8 mouse cellular contexts compared by ENCODE assay signal in the genomic region with DNA sequence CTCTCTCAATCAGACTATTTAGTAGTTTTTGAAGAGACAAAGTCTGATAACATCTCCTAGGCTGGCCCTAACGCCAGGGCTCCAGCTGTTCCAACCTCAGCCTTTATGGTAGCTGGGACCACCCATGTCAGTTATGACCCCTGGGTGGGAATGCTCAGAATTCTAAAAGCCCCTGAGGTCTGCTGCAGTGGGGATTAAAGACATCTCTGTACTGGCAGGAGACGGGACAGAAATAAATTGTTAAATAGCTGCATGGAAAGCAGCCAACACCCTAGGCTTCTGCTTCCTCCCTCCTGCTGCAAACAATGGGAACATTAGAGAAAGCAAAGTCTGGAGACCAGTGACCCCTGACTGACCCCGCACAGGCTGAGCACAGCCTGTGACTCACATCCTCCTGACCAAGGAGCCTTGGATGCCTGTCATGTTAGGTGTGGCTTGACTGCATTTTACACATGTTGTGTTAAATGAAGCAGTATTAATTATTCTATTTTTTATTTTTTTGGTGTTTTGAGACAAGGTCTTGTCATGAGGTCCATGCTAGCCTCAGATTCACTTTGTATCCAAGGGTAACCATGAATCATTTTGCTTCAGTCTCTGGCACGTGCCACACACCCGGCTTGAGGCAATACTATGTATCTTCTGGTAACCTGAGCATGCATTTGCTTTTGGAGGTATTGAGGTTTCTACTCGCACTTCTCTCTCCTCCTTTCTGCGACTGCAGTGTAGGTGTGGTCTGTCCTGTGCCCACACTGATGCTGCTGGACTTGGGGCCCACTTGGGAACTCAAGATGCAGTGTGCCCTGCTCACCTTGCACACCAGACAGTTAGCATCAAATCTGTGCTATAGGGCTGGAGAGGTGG. TPM values are rescaled to one million over a fixed set of nuclear protein-coding genes. Genes with fewer than 3 reads are reported as not detected.
DNase-seq lines count a peak whose midpoint lies in the region; ATAC-seq and TF ChIP-seq lines count a peak whose summit lies in the region.

No protein-coding gene starts in this region.

- peak overlapping the region; percentile 63; the same call in 1 of the 2 replicates for H3K27ac ChIP-seq in embryonic facial prominence, embryonic 12.5 days
- peak overlapping the region; percentile 97 for H3K27ac ChIP-seq in heart, embryonic 12.5 days (ENCODE audit: poor library complexity, severe bottlenecking)
- H3K27ac ChIP-seq in kidney, embryonic 16.5 days (ENCODE audit: low read length), result peak overlapping the region; percentile 89
- H3K27ac ChIP-seq in small intestine, adult 2 months (ENCODE audit: insufficient read depth, low read depth, low read length), result peak overlapping the region; percentile 68

- peak; percentile 94 for ATAC-seq in Patski
- peak; percentile 89 for ATAC-seq in embryonic facial prominence, embryonic 12.5 days (ENCODE audit: insufficient number of reproducible peaks, insufficient read depth, low FRiP score, low TSS enrichment)
- ATAC-seq in heart, embryonic 12.5 days (ENCODE audit: insufficient number of reproducible peaks, low FRiP score), result peak; percentile 93
- ATAC-seq in kidney, embryonic 16.5 days (ENCODE audit: low FRiP score, low TSS enrichment), result peak; percentile 97

- in situ Hi-C loops in Patski (cut with MboI; ENCODE audit: low pct_unique_long_range_greater_than_20kb), result loop anchor here (25.0 kb wide), 1 partner anchor 824 kb away; no protein-coding TSS in a partner anchor

- DNase-seq in Patski (ENCODE audit: low read depth, low spot score), result peak; percentile 98
- peak; percentile 89 for DNase-seq in lung, postnatal 25 days (ENCODE audit: low spot score)
- DNase-seq in right cerebral cortex, adult 2 months (ENCODE audit: low spot score in 2 of 2), result no peak
- DNase-seq in left cerebral cortex, postnatal 25 days (ENCODE audit: low spot score in 2 of 2), result no peak

- H3K4me2 ChIP-seq in embryonic facial prominence, embryonic 12.5 days (replicated peaks), result no peak overlapping the region
- peak overlapping the region; percentile 34; the same call in 1 of the 2 replicates for H3K4me2 ChIP-seq in heart, embryonic 12.5 days
- H3K4me2 ChIP-seq in kidney, embryonic 16.5 days (replicated peaks; ENCODE audit: low read depth, low read length), result no peak overlapping the region

- no peak overlapping the region for H3K4me3 ChIP-seq in embryonic facial prominence, embryonic 12.5 days
- H3K4me3 ChIP-seq in heart, embryonic 12.5 days, result no peak overlapping the region
- no peak overlapping the region for H3K4me3 ChIP-seq in kidney, embryonic 16.5 days (ENCODE audit: low read length)
- no peak overlapping the region for H3K4me3 ChIP-seq in small intestine, adult 2 months (ENCODE audit: low read depth, low read length)

- no peak for TF ChIP-seq POLR2A in small intestine, adult 2 months (IDR thresholded peaks at IDR 0.05; ENCODE audit: low read depth, low read length)

- no peaks in the 10 kb centered on the region for H3K9me3 ChIP-seq in embryonic facial prominence, embryonic 12.5 days
- H3K9me3 ChIP-seq in heart, embryonic 12.5 days (replicated peaks), result peaks cover 8% of the 10 kb centered on the region
- H3K9me3 ChIP-seq in kidney, embryonic 16.5 days (ENCODE audit: low read length), result peaks cover 5% of the 10 kb centered on the region; the same call in 1 of the 2 replicates

- no peak for TF ChIP-seq CTCF in Patski (IDR thresholded peaks at IDR 0.05)
- no peak for TF ChIP-seq CTCF in small intestine, adult 2 months (IDR thresholded peaks at IDR 0.05; ENCODE audit: extremely low read depth, insufficient read length, insufficient replicate concordance, low read depth, low read length)

- CTCF ChIA-PET in Patski (lab: Charles Lee), result interaction anchor here (1.0 to 1.7 kb wide), 2 partner anchors 11 to 74 kb away, joined by 3 to 5 read pairs; no protein-coding TSS in a partner anchor

- POLR2A ChIA-PET in Patski (lab: Charles Lee), result no interaction called here

- H3K36me3 ChIP-seq in embryonic facial prominence, embryonic 12.5 days, result no peaks in the 10 kb centered on the region
- peaks cover 7% of the 10 kb centered on the region; the same call in 1 of the 2 replicates for H3K36me3 ChIP-seq in heart, embryonic 12.5 days
- no peaks in the 10 kb centered on the region for H3K36me3 ChIP-seq in kidney, embryonic 16.5 days (ENCODE audit: insufficient read depth, low read length)
- no peaks in the 10 kb centered on the region for H3K36me3 ChIP-seq in small intestine, adult 2 months (ENCODE audit: control insufficient read depth, insufficient read depth, low read length)

- no peak overlapping the region for H3K9ac ChIP-seq in embryonic facial prominence, embryonic 12.5 days
- no peak overlapping the region; the same call in 1 of the 2 replicates for H3K9ac ChIP-seq in heart, embryonic 12.5 days
- H3K9ac ChIP-seq in kidney, embryonic 16.5 days (replicated peaks; ENCODE audit: low read length), result no peak overlapping the region

- WGBS in embryonic facial prominence, embryonic 12.5 days, result 20% methylated on average over 7 of the region's 7 CpGs
- WGBS in heart, embryonic 12.5 days, result 31% methylated on average over 7 of the region's 7 CpGs
- 6% methylated on average over 7 of the region's 7 CpGs for WGBS in kidney, embryonic 16.5 days
- WGBS in small intestine, adult 2 months, result 7% methylated on average over 7 of the region's 7 CpGs

- H3K4me1 ChIP-seq in embryonic facial prominence, embryonic 12.5 days, result peaks cover 9% of the 10 kb centered on the region; the same call in 1 of the 2 replicates
- peaks cover 28% of the 10 kb centered on the region for H3K4me1 ChIP-seq in heart, embryonic 12.5 days (replicated peaks)
- peaks cover 11% of the 10 kb centered on the region for H3K4me1 ChIP-seq in kidney, embryonic 16.5 days (ENCODE audit: insufficient read depth, low read length)
- peaks cover 3% of the 10 kb centered on the region; the same call in 1 of the 2 replicates for H3K4me1 ChIP-seq in small intestine, adult 2 months (ENCODE audit: control insufficient read depth, insufficient read depth, insufficient read length, low read length)

- intact Hi-C loops in left cerebral cortex, postnatal 25 days (cut with DNase I), result no loop called here

- H3K27me3 ChIP-seq in Patski, result no peaks in the 10 kb centered on the region
- no peaks in the 10 kb centered on the region for H3K27me3 ChIP-seq in embryonic facial prominence, embryonic 12.5 days
- no peaks in the 10 kb centered on the region for H3K27me3 ChIP-seq in heart, embryonic 12.5 days (replicated peaks)
- no peaks in the 10 kb centered on the region for H3K27me3 ChIP-seq in kidney, embryonic 16.5 days (ENCODE audit: insufficient read depth, low read length)
- H3K27me3 ChIP-seq in small intestine, adult 2 months (ENCODE audit: control insufficient read depth, insufficient read depth, low read length), result no peaks in the 10 kb centered on the region

RNA-seq across cellular contexts. Expression of a gene that starts 18.9 kb away (rescaled TPM):
- polyA plus RNA-seq in Patski (2021), result 2,058 TPM
- 956 and 977 TPM in 2 replicates for polyA plus RNA-seq in embryonic facial prominence, embryonic 12.5 days (2016; fragmentation: Nextera tagmentation; extraction: Ambion mirVana)
- 921 and 928 TPM in 2 replicates for polyA plus RNA-seq in heart, embryonic 12.5 days (2016; fragmentation: Nextera tagmentation; extraction: Ambion mirVana)
- 868 and 911 TPM in 2 replicates for polyA plus RNA-seq in kidney, embryonic 16.5 days (2015; fragmentation: Nextera tagmentation; extraction: Ambion mirVana)
- polyA plus RNA-seq in small intestine, adult 2 months (2012; rRNA removed), result 1,560 and 1,973 TPM in 2 replicates
- 1,000 to 10,000 TPM; 1,037 to 1,046 TPM for total RNA-seq in left cerebral cortex, postnatal 25 days (2021)

Comparison
In these comparisons a context has a peak if more than half of its experiments do, and no peak if none do; other contexts are left out.
1. DNase-seq: peak in Patski (single experiment) and lung, postnatal 25 days (single experiment); none in right cerebral cortex, adult 2 months (0 of 2) and left cerebral cortex, postnatal 25 days (0 of 2).
2. Peak in every context shown above with its lines, with median percentiles within 50 percentile points of each other: ATAC-seq and H3K27ac ChIP-seq.